Mouse (Mus musculus) layer of hippocampus, adult 18-20 months (tissue): ENCODE measurements around the gene Slc39a11. TPM values are rescaled to one million over a fixed set of nuclear protein-coding genes. Genes with fewer than 3 reads are reported as not detected.

Experiments
- DNase-seq, 2 experiments: peaks; one replicate each; pipeline ENCODE4 v3.0.0; 2022; ENCODE audit warnings: low spot score in 2 of 2
- long read RNA-seq: library from polyadenylated mRNA; stranded (forward); transcript quantifications from one replicate; pipeline ENCODE4 v2.0.0, GENCODE M21; 2021
- total RNA-seq, 2 experiments: library from RNA; stranded (reverse); gene quantifications; 2 replicates each; pipeline ENCODE4 v1.2.3; 2021

The Slc39a11 gene
- total RNA-seq: 10 to 100 TPM; 20.4 to 25.4 TPM
- long read RNA-seq, transcript Slc39a11-202 (10 exons, 2,664 nt): major isoform, 9 of 70 reads
- long read RNA-seq, transcript Slc39a11-203 (10 exons, 2,688 nt): minor isoform, 7 of 70 reads
- long read RNA-seq, partial matches to known transcripts: 2 of 70 reads
- long read RNA-seq, other reads (novel, unspliced or antisense): 52 of 70 reads

DNA sequence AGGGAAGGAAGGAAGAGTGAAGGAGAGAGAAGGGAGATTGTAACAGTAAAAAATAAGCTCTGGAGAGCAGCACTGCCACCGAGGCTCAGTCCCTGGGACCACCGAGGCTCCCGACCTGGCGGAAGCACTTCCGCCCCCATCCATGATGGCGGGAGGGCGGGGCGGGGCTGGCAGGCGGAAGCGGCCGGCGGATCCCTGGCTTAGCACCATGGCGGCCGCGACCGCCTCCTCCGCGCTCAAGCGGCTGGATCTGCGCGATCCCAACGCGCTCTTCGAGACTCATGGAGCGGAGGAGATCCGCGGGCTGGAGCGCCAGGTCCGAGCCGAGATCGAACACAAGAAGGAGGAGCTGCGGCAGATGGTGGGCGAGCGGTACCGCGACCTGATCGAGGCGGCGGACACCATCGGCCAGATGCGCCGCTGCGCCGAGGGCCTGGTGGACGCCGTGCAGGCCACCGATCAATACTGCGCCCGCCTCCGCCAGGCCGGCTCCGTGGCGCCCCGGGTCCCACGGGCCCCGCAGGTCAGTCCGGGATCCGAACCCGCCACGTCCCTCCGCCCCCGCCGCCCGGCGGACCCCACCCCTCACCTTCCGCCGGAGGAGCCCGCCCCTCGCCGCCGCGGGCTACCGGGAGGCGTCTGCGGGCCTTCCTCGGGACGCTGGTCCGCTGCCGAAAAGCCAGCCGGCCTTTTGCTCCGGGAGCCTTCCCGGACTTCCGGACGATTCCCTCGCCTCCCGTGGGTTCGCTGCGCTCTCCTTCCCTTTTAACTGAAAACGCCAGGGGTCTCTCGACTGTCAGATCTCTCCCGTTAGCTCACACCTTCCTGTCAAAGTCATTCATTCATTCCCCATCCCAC is at the start of gene Slc39a11:
TSS of gene Slc39a11 (minus strand) at position 727 of the 858 bp plus-strand sequence.
- DNase-seq: peak in 1 of 2 experiments; percentile 69

GRCm38 (mm10) chr11:113699643-113700042 is 49.8 kb upstream of the Slc39a11 start:
- no peak for DNase-seq

- no peak for DNase-seq
Measured at GRCm38 (mm10) chr11:113698013-113698545, 48.2 kb upstream of the Slc39a11 start.

GRCm38 (mm10) chr11:113697571-113697970 is 47.7 kb upstream of the Slc39a11 start:
- DNase-seq: no peak

GRCm38 (mm10) chr11:113691851-113692250 is 42.0 kb upstream of the Slc39a11 start:
- no peak for DNase-seq

DNA sequence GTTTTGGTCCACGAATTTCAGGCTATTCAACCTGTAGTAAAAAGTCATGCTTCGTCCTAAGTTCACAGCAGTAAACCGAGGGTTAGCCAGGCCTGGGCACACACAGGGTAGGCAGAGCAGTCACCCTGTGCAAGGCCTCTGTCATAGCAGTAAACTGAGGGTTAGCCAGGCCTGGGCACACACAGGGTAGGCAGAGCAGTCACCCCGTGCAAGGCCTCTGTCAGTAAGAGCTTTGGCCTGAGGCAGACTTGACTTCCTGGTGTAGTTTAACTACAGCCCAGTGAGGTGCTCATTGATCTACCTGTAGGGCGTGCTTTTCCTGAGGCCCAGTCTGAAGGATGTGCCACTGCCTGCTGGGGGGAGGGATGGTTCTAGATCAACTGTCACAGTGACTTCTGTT is 41.4 kb upstream of the Slc39a11 start:
- no peak for DNase-seq

GRCm38 (mm10) chr11:113690506-113690905 is 40.6 kb upstream of the Slc39a11 start:
- peak in 1 of 2 experiments; percentile 73 for DNase-seq

DNA sequence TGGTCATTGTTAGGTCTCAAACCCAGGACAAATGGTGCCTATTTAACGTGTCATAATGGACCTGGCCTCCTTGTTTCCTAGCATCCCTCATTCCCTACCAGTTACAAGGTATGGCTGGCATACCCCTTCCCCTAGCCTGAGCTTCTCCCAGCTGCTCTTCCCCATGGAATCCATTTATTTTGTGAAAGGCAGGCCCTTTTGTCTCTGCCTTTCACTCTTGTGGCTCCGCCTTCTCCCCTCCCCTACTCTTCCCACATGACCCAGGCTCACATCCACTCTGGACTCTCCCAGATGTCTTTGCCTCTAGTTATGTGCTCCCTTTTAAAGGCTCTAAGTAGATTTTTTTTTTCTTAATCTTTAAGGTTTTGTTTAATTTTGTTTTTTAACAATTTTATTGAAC is 37.2 kb upstream of the Slc39a11 start:
- DNase-seq: no peak

GRCm38 (mm10) chr11:113684707-113685426 is 35.0 kb upstream of the Slc39a11 start:
- no peak for DNase-seq

DNA sequence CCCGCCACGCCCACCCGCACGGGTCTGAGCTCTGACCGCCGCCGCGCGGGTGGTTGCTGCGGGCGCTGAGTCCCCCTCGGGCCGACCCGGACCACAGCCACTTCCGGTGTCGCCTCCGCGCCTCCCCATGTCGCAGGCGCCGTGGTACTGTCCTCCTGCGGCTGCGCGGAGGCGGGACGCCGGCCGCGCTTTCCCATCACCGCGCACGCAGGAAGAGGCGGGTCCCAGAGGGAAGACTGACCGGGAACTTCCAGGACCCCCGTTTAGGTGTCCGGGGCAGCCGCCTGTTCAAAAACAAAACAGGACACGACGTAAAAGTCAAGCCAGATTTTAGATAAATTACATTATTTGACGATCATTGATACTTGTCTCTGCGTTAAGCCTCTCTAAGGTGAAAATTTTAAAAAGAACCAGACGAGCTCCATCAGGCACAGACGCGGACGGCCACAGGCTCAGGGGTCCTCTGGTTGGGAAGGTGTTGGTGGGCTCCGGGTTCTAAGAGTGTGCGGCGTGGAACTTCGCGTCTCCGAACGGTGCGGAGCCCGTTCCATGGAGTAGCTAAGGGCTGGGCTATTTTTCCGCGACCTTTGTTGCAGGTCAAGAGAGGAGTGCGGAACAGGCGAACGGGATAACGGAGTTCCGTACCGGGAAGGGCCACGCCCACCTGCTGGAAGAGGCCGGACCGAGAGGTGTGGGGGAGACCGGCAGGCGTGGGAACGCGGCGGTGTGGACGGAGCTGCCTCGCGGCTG is 34.3 kb upstream of the Slc39a11 start, which contains the start of the genes Fam104a and D11Wsu47e:
TSS of gene Fam104a (minus strand) at position 199 of the 750 bp plus-strand sequence.
TSS of gene D11Wsu47e (plus strand) at position 456 of the 750 bp plus-strand sequence.
- peak; percentile 94 to 96 for DNase-seq

DNA sequence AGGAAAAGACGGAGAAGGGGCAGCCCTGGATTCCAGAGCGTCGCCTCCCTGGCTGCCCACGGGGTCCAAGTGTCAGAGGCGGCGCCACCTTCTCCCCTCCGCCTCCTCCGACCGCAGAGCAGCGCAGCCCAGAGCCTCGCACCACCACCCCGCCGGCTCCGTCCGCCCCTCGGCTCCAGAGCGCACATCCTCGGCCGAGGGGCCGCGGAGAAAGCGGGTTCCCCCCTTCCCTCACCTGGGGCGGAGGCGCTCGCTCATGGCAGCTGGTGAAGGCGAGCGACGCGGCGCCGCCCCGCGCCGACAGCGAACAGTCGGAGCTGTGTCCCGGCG is 33.7 kb upstream of the Slc39a11 start:
- no peak for DNase-seq

DNA sequence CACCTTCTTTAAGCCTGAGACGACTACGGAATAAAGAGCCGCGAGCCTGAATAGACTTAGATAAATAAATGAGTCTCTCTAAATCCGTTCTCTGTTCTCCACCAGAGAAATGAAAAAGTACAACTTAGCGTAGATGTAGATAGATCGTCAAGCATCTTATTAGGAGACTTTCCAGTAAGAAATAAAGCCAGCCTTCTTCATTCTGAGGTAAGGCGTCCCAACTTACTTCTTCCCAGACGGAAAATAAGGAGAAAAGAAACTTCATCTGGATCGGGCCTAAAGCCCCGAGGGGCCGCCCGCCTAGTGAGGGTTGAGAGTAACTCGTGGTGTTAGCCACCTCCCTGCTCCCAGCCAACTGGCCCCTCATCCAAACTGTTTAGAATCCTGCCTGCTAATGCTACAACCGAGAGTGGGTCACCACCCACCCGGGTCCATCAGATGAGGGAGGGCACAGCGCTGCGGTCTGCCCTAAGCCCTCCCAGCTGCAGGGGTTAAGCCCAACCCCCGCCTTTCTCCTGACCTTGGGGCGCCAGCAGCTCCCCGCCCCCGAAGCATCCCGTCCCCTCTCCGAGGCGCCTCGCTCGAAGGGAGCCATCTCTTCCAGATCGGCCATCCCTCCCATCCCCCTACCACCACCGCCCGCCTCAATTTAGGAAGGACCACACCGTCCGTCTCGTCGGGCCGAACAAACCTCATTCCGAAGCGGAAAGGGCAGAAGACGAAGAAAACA is 33.2 kb upstream of the Slc39a11 start:
- no peak for DNase-seq

DNA sequence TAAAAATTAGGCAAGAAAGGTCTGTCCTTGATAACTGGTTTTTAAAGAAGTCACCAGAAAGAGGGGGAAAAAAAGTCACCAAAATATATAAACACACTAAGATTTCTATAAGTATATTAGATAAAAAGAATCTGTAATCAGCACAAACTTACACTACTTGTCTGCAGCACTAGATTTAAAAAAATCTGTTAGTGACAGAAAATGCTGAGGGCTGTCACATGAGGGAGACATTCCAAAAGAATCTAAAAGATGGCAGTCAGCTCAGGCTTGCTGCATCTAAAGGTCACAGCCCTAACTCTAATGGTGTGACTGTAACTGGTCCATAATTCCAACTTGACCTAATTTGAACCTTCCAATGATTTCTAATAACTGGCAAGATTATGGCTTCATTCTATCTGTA is 32.1 kb upstream of the Slc39a11 start:
- no peak for DNase-seq

DNA sequence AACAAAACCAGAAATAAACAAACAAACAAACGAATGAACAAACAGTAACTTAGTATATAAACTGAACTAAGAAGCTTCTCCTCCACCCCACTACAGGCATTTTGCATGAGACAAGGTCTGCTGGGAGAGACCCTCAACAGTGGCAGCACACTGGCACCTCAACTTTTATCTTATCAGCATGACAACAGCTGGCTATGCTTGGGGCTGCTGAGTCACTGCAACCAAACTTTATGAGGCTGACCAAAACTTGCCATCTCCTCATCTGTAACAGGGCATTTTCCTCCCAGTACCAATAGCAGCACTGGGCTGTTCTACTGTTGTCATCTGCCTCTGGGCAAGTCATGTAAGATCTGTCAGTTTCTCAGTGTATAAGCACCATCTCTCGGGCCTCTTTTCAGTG is 31.1 kb upstream of the Slc39a11 start:
- no peak for DNase-seq

DNA sequence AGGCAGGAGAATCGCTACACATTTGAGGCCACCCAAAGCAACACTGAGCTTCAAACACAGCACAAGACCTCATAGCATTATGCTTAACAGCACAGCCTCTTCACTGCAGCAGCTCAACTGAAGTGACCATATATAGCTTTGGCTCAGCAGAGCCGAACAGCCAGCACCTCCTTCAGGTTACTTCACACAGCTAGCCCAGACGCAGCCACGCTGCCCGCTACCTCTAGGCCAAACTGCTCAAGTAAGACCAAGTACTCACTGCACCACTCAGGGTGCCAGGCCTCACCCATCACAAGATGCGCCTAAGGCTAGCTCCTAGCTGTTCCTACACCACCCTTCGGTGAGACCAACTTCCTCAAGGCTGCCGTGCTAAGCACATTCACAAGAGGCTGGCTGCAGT is 28.5 kb upstream of the Slc39a11 start:
- no peak for DNase-seq

DNA sequence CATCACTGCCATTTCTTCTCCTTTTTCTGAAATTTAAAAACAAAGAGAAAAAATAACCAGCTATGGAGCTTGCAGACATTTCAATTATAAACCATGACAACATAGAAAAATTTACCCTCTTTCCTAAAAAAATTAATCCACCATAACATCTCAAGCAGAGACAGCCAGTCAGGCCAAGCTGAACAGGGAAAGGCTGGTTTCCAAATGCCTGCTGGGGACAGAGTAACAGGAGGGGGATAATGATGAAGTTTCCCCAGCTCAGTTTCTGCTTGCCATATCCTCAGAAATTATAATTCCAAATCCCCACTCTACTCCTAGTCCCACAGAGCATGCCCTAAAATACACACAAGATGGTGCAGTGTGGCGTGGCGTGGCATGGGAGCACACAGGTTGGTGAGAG is 27.5 kb upstream of the Slc39a11 start:
- no peak for DNase-seq

DNA sequence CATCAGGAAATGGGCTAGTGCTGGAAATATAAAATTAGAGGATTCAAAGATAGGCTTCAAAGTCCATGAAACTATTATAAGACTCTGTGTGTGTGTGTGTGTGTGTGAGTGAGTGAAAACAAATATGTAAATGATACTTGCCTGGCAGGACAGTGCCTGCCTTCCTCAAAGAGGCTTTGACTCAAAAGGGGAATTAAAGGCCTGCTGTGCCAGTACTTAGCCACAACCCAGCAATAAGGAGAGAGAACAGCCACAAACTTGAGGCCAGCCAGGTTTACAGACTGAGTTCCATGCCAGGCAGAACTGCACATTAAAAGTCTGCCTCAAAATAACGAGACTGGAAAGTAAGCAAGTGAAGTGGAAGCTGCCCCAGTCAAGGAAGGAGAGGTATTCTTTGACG is 27.0 kb upstream of the Slc39a11 start:
- no peak for DNase-seq

DNA sequence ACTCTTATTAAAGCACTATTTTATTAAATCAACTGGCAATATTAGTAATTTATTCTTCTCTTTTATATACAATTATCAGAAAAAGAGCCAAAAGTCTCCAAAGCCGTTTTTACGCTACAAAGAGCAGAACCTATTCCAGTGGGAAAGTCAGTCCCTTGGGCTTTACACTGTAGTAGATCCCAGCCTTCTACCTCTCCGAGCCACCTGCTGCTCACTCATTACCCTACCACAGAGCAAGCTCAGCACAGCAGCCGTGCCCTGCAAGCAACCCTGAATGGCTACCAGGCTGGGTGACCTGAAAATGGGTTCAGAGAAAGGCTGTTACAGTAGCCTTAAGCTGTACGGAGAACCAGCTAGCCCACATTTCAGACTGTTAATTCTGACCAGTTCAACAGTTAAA is 24.7 kb upstream of the Slc39a11 start:
- DNase-seq: no peak

GRCm38 (mm10) chr11:113673614-113674013 is 23.7 kb upstream of the Slc39a11 start:
- peak in 1 of 2 experiments; percentile 57 for DNase-seq

GRCm38 (mm10) chr11:113669711-113670110 is 19.8 kb upstream of the Slc39a11 start:
- DNase-seq: no peak
